Mouse (Mus musculus): ENCODE results near the gene Pnma5. TPM values are rescaled to one million over a fixed set of nuclear protein-coding genes. Genes with fewer than 3 reads are reported as not detected.
"Not testable (repeated sequence)": the region's sequence is repeated elsewhere in the genome, so short reads cannot be mapped to it uniquely, and the experiment has no call there.

Gene Pnma5
- polyA plus RNA-seq (2011; ENCODE audit: insufficient read depth, insufficient read length, low replicate concordance, missing spikeins) = not detected in 2 replicates

- H3K27ac ChIP-seq (ENCODE audit: control insufficient read depth, insufficient read depth, low read depth, low read length, poor library complexity) = no peak within 1 kb of the TSS
- H3K4me1 ChIP-seq (ENCODE audit: control insufficient read depth, insufficient read depth, low read length) = no peaks in the 10 kb centered on the region
- 61% methylated on average over 1 of the region's 1 CpGs for WGBS
- TF ChIP-seq CTCF (IDR thresholded peaks at IDR 0.05; ENCODE audit: control insufficient read depth, insufficient read depth, low read length) (no peak), POLR2A (IDR thresholded peaks at IDR 0.05; ENCODE audit: borderline replicate concordance, control insufficient read depth, low read depth, low read length) (no peak)
- no peak within 1 kb of the TSS for H3K4me3 ChIP-seq (replicated peaks; ENCODE audit: control insufficient read depth, low read depth, low read length)
Measured at GRCm38 (mm10) chrX:73037003-73037402, at the start of gene Pnma5. Gene Pnma5, minus strand, starts transcription at chrX:73037103.

- WGBS = 31% methylated on average over 19 of the region's 19 CpGs
- H3K27ac ChIP-seq (ENCODE audit: control insufficient read depth, insufficient read depth, low read depth, low read length, poor library complexity); H3K4me3 ChIP-seq (replicated peaks; ENCODE audit: control insufficient read depth, low read depth, low read length); H3K4me1 ChIP-seq (ENCODE audit: control insufficient read depth, insufficient read depth, low read length): not testable (repeated sequence)
Measured at GRCm38 (mm10) chrX:73082267-73083055, 45.6 kb upstream of the Pnma5 start, which contains the start of gene Xlr4a. Gene Xlr4a, minus strand, starts transcription at chrX:73082478.

- not testable (repeated sequence) for H3K27ac ChIP-seq (ENCODE audit: control insufficient read depth, insufficient read depth, low read depth, low read length, poor library complexity); H3K4me1 ChIP-seq (ENCODE audit: control insufficient read depth, insufficient read depth, low read length); H3K4me3 ChIP-seq (replicated peaks; ENCODE audit: control insufficient read depth, low read depth, low read length)
- WGBS = 100% methylated on average over 1 of the region's 5 CpGs
Measured at GRCm38 (mm10) chrX:73066765-73067312, 29.9 kb upstream of the Pnma5 start.

DNA sequence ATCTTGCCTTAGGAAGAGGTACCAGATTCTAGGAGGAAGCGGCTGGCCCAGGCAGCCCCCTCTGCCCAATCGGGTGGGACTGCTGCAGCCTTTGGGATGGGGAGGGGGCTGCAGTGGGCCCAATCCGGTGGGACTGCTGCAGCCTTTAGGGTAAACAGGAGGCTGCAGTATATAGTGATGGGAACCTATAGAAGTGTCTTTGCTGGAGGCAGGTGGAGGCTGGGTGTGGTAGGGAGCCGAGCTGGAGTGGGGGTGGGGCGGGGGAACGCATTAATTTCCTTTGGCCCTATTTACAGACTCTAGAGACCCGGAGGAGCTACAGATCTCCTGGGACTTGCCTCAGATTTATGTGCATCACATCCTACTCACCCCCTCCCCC is 27.5 kb upstream of the Pnma5 start, which contains the start of gene Pnma3:
Pnma3 (plus strand) TSS at position 373 of the 379 bp plus-strand sequence.
- Histone ChIP-seq H3K27ac (ENCODE audit: control insufficient read depth, insufficient read depth, low read depth, low read length, poor library complexity) (no peak within 1 kb of the TSS), H3K4me3 (replicated peaks; ENCODE audit: control insufficient read depth, low read depth, low read length) (no peak within 1 kb of the TSS), H3K4me1 (ENCODE audit: control insufficient read depth, insufficient read depth, low read length) (no peaks in the 10 kb centered on the region)
- no peak for TF ChIP-seq POLR2A (IDR thresholded peaks at IDR 0.05; ENCODE audit: borderline replicate concordance, control insufficient read depth, low read depth, low read length)
- no peak for TF ChIP-seq CTCF (IDR thresholded peaks at IDR 0.05; ENCODE audit: control insufficient read depth, insufficient read depth, low read length)
- 24% methylated on average over 7 of the region's 7 CpGs for WGBS

DNA sequence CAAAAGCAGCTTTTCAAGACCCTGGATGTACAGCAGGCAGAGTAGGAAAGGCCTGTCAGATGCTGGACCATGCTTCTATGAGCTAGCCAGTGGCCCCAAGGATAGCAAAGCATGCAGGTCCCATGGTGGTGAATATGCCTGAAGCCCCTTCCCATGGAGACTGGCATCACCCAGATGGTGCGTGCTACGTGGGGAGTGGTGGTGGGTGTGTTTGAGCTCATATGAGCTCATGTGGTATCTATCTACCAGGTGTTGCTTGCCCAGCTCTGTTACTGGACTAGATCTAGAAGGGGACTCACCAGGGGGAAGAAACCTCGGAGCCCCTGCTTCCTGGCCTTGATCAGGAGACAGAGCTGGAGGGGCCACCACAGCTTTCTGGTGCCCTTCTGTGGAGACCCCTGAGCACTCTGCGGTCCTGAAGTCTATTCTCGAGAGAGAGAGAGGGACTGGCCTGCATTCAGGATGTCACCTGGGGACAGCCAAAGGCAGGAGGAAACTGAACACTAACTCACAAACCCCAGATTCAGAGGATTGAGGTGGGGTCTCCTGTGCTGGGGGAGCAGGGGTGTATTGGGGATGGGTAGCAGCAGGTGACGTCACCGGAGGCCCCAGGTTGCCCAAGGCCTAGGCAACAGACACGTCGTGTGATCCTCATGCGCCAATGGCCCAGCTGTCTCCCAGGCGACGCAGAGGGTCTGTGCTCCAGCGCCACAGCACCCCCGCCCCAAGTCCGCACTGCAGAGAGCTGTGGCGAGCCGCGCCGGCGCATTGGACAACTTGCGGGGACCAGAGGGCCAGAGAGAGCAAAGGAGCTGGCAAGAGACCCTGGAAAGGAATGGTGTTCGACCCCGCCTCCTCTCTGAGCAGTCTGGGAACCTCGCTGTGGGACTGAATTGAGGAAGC is 26.9 kb upstream of the Pnma5 start:
- no peaks in the 10 kb centered on the region for H3K4me1 ChIP-seq (ENCODE audit: control insufficient read depth, insufficient read depth, low read length)
- 64% methylated on average over 24 of the region's 24 CpGs for WGBS
- no peak for TF ChIP-seq CTCF (IDR thresholded peaks at IDR 0.05; ENCODE audit: control insufficient read depth, insufficient read depth, low read length)
- TF ChIP-seq POLR2A (IDR thresholded peaks at IDR 0.05; ENCODE audit: borderline replicate concordance, control insufficient read depth, low read depth, low read length) = no peak
- no peak overlapping the region for H3K4me3 ChIP-seq (replicated peaks; ENCODE audit: control insufficient read depth, low read depth, low read length)
- H3K27ac ChIP-seq (ENCODE audit: control insufficient read depth, insufficient read depth, low read depth, low read length, poor library complexity) = no peak overlapping the region

DNA sequence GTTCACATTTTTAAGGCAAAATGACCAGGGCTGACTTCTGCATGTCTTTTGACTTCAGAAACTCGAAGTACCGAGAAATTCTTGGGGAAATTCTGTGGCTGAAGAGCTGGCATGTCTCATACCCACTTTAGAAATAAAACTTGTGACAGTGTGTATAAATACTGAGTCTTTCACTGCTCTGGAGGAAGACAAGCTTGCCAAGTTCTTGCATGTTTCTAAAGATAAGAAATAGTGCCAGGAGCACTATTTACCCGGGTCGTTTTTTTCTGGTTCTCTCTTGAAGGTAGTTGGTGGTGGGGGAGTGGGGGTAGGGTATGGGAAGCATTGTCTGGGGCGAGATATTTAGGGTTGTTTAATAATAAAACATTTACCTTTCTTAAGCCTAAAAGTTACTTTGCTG is 25.4 kb upstream of the Pnma5 start:
- no peak for TF ChIP-seq CTCF (IDR thresholded peaks at IDR 0.05; ENCODE audit: control insufficient read depth, insufficient read depth, low read length)
- no peak for TF ChIP-seq POLR2A (IDR thresholded peaks at IDR 0.05; ENCODE audit: borderline replicate concordance, control insufficient read depth, low read depth, low read length)
- 27% methylated on average over 5 of the region's 5 CpGs for WGBS
- no peaks in the 10 kb centered on the region for H3K4me1 ChIP-seq (ENCODE audit: control insufficient read depth, insufficient read depth, low read length)
- no peak overlapping the region for H3K4me3 ChIP-seq (replicated peaks; ENCODE audit: control insufficient read depth, low read depth, low read length)
- H3K27ac ChIP-seq (ENCODE audit: control insufficient read depth, insufficient read depth, low read depth, low read length, poor library complexity) = no peak overlapping the region

GRCm38 (mm10) chrX:73061528-73061927 is 24.6 kb upstream of the Pnma5 start:
- no peak overlapping the region for H3K4me3 ChIP-seq (replicated peaks; ENCODE audit: control insufficient read depth, low read depth, low read length)
- WGBS = 72% methylated on average over 1 of the region's 1 CpGs
- no peak overlapping the region for H3K27ac ChIP-seq (ENCODE audit: control insufficient read depth, insufficient read depth, low read depth, low read length, poor library complexity)
- H3K4me1 ChIP-seq (ENCODE audit: control insufficient read depth, insufficient read depth, low read length) = no peaks in the 10 kb centered on the region
- TF ChIP-seq CTCF (IDR thresholded peaks at IDR 0.05; ENCODE audit: control insufficient read depth, insufficient read depth, low read length) (no peak), POLR2A (IDR thresholded peaks at IDR 0.05; ENCODE audit: borderline replicate concordance, control insufficient read depth, low read depth, low read length) (no peak)

DNA sequence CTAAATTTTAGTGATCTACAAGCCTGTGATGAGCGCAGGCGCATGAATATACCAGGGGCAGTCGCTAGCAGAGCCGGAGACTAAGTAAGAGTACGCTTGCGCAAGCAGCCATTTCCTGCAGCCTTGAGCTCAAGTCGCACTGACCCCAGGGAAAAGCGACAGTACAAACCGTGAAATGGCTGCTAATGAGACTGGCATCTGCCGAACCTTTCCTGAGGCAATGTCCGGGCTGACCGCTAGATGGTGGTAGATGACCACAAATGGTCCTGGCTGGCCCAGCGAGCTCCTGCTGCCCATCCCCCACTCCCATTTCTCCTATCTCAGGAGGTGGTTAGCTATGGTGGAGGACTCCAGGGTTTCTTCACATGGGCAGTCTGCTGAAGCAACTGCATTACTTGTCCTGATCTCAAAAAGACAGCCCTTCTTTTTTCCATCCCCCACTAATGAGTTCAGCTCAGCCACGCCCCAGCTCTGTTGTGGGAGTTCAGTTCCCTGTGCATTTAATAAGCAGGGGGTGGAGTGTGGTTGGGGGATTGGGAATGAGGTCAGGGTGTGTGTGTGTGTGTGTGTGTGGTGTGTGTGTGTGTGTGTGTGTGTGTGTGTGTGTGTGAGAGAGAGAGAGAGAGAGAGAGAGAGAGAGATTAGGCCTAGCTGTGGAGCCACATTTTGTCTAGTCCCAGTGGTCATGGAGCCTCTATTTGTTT is 17.1 kb upstream of the Pnma5 start:
- Histone ChIP-seq H3K4me3 (replicated peaks; ENCODE audit: control insufficient read depth, low read depth, low read length) (no peak overlapping the region), H3K4me1 (ENCODE audit: control insufficient read depth, insufficient read depth, low read length) (no peaks in the 10 kb centered on the region), H3K27ac (ENCODE audit: control insufficient read depth, insufficient read depth, low read depth, low read length, poor library complexity) (no peak overlapping the region)
- 9% methylated on average over 14 of the region's 14 CpGs for WGBS
- TF ChIP-seq POLR2A (IDR thresholded peaks at IDR 0.05; ENCODE audit: borderline replicate concordance, control insufficient read depth, low read depth, low read length) = no peak
- TF ChIP-seq CTCF (IDR thresholded peaks at IDR 0.05; ENCODE audit: control insufficient read depth, insufficient read depth, low read length) = peak; percentile 92
